Mouse (Mus musculus) embryonic stem cell, embryonic (primary cell): Measurements from ENCODE around the gene Lamb1.

Experiments
- CTCF ChIA-PET, 4 experiments: fragments of 300-600 bp in 2 of 4; fragments of 350-600 bp in 2 of 4; sonication (Branson Sonifier 250); formaldehyde crosslinking; loops; one replicate each; lab custom pipeline; 2022; ENCODE audit warnings: inconsistent platforms in 2 of 4; lab: Charles Lee
- POLR2A ChIA-PET, 4 experiments: fragments of 300-600 bp in 2 of 4; fragments of 350-600 bp in 2 of 4; sonication (Branson Sonifier 250); formaldehyde crosslinking; loops; one replicate each; lab custom pipeline; 2022; ENCODE audit warnings: antibody characterized with exemption in 4 of 4, inconsistent platforms in 1 of 4; lab: Charles Lee

Gene Lamb1

GRCm38 (mm10) chr12:31377241-31377640 is 112.2 kb downstream of the Lamb1 start:
- ChIA-PET CTCF (no interaction called here), POLR2A (interaction anchor here in 2 of 4 experiments (0.6 to 1.3 kb wide), 2 partner anchors 116 to 122 kb away, joined by 3 to 4 read pairs; partner anchors contain the start of gene Cbll1 (in 1 of the 2))
